Mouse (Mus musculus) G1E (cell line): ENCODE data around the gene Tap2. TPM values are rescaled to one million over a fixed set of nuclear protein-coding genes. Genes with fewer than 3 reads are reported as not detected.

Source experiments
- ATAC-seq: 2 replicates; pipeline ENCODE4 v1.8.0; 2016; ENCODE audit warnings: mild to moderate bottlenecking; ENCODE audit not compliant: insufficient number of reproducible peaks, poor library complexity, low FRiP score, severe bottlenecking; ENCODE audit errors: extremely low read depth
- DNase-seq: peaks from one replicate; pipeline ENCODE4 v3.0.0; 2012; ENCODE audit warnings: low spot score
- H3K27me3 ChIP-seq: 2 replicates; pipeline ENCODE4 v1.6.1; 2012; ENCODE audit warnings: mild to moderate bottlenecking, low read length, inconsistent platforms; ENCODE audit not compliant: insufficient read depth
- H3K36me3 ChIP-seq: replicated peaks from 2 replicates; pipeline ENCODE3; 2012; ENCODE audit warnings: mild to moderate bottlenecking, inconsistent platforms
- H3K4me1 ChIP-seq: 2 replicates; pipeline ENCODE4 v1.6.1; 2012; ENCODE audit warnings: low read depth, low read length, inconsistent platforms, mixed read lengths; ENCODE audit not compliant: insufficient read depth
- H3K4me3 ChIP-seq: 2 replicates; pipeline ENCODE4 v1.5.1; 2012; ENCODE audit warnings: low read depth, mild to moderate bottlenecking, inconsistent platforms, low read length, moderate library complexity, mixed read lengths
- H3K9me3 ChIP-seq: replicated peaks from 2 replicates; pipeline ENCODE4 v1.6.1; 2012; ENCODE audit warnings: inconsistent platforms
- CTCF ChIP-seq: IDR thresholded peaks from 2 replicates; pipeline ENCODE4 v1.5.1; 2012; ENCODE audit warnings: low read depth, low read length, inconsistent platforms, mixed read lengths
- GATA1 ChIP-seq: IDR thresholded peaks from 2 replicates; pipeline ENCODE4 v1.6.1; 2012; ENCODE audit warnings: borderline replicate concordance, low read length, inconsistent platforms, mixed read lengths
- GATA2 ChIP-seq: IDR thresholded peaks from 2 replicates; pipeline ENCODE4 v1.6.1; 2012; ENCODE audit warnings: low read depth, low read length, inconsistent platforms, borderline replicate concordance
- POLR2AphosphoS5 ChIP-seq: IDR thresholded peaks from 2 replicates; pipeline ENCODE4 v1.6.1; 2012; ENCODE audit warnings: low read depth, low read length, inconsistent platforms; ENCODE audit not compliant: insufficient replicate concordance
- TAL1 ChIP-seq: conservative IDR thresholded peaks from 2 replicates; pipeline ENCODE4 v1.6.1; 2012; ENCODE audit warnings: low read depth, low read length, inconsistent platforms, mixed read lengths
- polyA plus RNA-seq: library from polyadenylated mRNA; stranded (reverse); fragments of >175 nt; gene quantifications from 2 replicates; pipeline ENCODE4 v1.2.3, GENCODE M21; 2012
- total RNA-seq, 2 experiments: library from RNA; stranded (forward) in 1 of 2; stranded (reverse) in 1 of 2; fragments of 200-1000 nt in 1 of 2; fragments of >200 nt in 1 of 2; fragmentation: Nextera tagmentation in 1 of 2; gene quantifications; 2 replicates each; pipeline ENCODE4 v1.2.3; 2014 to 2017

Gene Tap2
- total and polyA plus RNA-seq, 3 experiments, result 8.7 to 56.4 (median 13.4) TPM

DNA sequence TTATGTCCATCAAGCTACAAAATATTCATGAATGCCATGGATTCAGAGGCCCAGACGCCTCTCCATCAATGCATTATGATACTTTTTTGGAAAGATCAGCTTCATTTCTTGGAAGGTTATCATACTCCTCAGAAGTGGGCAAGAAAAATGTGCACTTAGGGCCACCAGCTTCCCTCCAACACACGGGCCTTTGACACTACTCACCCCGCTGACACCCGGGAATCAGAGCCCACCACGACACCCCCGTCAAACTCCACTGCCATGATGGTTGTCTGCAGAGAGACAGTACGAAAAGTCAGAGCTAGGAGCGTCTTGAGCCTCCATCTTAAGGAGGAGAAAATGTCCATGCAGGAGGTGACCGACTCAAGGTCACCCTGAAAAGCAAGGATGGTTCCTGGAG lies 17.8 kb upstream of the Tap2 start:
- DNase-seq (no peak), ATAC-seq (no peak)
- Histone ChIP-seq H3K4me3 (no peak overlapping the region), H3K36me3 (peaks cover 6% of the 10 kb centered on the region), H3K27me3 (peaks cover 38% of the 10 kb centered on the region), H3K4me1 (peaks cover 26% of the 10 kb centered on the region), H3K9me3 (no peaks in the 10 kb centered on the region)
- no peak for TF ChIP-seq GATA1
- no peak for TF ChIP-seq TAL1
- TF ChIP-seq GATA2, result no peak
- TF ChIP-seq CTCF, result no peak
- no peak for TF ChIP-seq POLR2AphosphoS5

DNA sequence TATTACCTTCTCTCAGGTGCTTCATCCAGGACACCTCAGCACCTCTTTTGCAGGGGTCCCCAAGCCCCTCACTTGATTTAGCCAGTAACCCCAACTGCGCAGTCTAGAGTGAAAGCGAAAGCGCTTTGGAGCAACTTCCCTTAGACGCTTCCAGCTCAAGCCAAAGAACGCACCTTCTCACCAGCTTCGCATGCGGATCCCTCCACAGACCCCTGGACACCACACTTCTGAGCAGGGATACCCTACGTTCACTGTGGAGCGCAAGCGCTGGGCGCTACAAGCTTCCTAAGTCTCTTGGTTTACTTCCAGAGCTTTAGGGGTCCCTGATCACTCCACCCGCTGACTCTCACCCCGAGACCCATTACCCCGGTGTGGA lies 16.5 kb upstream of the Tap2 start:
- H3K27me3 ChIP-seq, result peaks cover 40% of the 10 kb centered on the region
- H3K36me3 ChIP-seq, result peaks cover 15% of the 10 kb centered on the region
- ATAC-seq, result no peak

DNA sequence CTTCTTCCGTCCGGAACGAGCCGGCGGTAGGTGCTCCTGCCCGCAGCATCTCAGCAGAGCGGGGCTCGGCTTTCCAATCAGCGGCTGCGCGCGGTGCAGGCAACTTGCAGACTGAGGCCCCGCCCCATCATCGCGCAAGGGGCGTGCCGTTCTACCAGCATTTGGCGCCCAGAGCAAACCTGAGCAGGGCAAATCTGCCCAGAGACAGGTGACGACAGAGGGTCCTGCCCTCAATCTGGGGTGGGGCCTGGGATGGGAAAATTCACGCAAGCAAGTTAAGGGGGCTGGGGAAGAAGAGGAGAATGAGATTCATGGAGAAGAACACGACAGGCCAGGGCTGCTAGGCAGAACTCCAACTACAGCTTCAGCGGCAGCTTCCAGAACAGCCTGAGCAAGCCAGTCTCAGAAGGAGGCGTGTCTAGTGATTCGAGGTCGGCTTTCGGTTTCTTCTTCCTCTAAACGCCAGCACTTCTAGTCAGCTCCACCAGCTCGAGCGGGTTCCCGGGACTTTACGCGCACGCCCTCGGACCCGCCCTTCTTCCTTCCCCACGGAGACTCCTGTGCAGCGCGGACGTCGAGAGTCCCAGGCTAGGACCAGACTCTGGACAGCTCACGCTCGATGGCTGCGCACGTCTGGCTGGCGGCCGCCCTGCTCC lies 15.9 kb upstream of the Tap2 start, which contains the start of the genes Tap1 and Psmb9:
TSS of gene Tap1 (plus strand) at position 293 of the 656 bp plus-strand sequence.
TSS of gene Psmb9 (minus strand) at position 504 of the 656 bp plus-strand sequence.
- ATAC-seq, result peak; percentile 90
- peaks cover 15% of the 10 kb centered on the region for H3K36me3 ChIP-seq
- H3K27me3 ChIP-seq, result peaks cover 40% of the 10 kb centered on the region
- DNase-seq, result peak; percentile 88
- H3K4me1 ChIP-seq, result peaks cover 26% of the 10 kb centered on the region
- no peaks in the 10 kb centered on the region for H3K9me3 ChIP-seq
- TF ChIP-seq TAL1, result no peak
- peak within 1 kb of the TSS; percentile 80 for H3K4me3 ChIP-seq

More for the DNA sequence above, 16.5 kb upstream of the Tap2 start:
- H3K4me1 ChIP-seq, result peaks cover 26% of the 10 kb centered on the region
- peak overlapping the region; percentile 80 for H3K4me3 ChIP-seq
- DNase-seq, result no peak
- TF ChIP-seq GATA2 (no peak), CTCF (no peak), GATA1 (no peak), POLR2AphosphoS5 (no peak), TAL1 (no peak)
- H3K9me3 ChIP-seq, result no peaks in the 10 kb centered on the region

GRCm38 (mm10) chr17:34188010-34188409 lies 15.3 kb upstream of the Tap2 start:
- peaks cover 26% of the 10 kb centered on the region for H3K4me1 ChIP-seq
- no peak for DNase-seq
- peak overlapping the region; percentile 80 for H3K4me3 ChIP-seq
- H3K27me3 ChIP-seq, result peaks cover 45% of the 10 kb centered on the region
- H3K9me3 ChIP-seq, result no peaks in the 10 kb centered on the region
- TF ChIP-seq GATA2 (no peak), TAL1 (no peak), GATA1 (no peak), POLR2AphosphoS5 (no peak), CTCF (no peak)
- ATAC-seq, result no peak
- peaks cover 15% of the 10 kb centered on the region for H3K36me3 ChIP-seq

DNA sequence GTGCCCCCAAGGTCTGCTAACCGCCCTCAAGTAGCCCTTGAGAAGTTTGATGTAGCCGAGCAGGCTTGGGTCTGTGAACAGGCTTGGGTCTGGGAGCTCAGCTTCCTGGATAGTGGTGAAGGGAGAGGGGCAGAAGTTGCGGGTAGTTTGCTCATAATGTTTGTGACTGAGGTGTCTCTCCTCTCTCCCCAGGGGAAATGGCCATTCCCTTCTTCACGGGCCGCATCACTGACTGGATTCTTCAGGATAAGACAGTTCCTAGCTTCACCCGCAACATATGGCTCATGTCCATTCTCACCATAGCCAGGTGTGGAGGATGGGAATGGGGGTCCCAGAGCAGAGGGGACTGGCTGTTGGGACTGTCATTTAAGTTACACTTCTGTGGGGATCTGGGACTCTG lies 14.3 kb upstream of the Tap2 start:
- TF ChIP-seq GATA1 (no peak), CTCF (no peak), TAL1 (no peak), GATA2 (no peak), POLR2AphosphoS5 (no peak)
- Histone ChIP-seq H3K4me3 (no peak overlapping the region), H3K27me3 (peaks cover 40% of the 10 kb centered on the region), H3K36me3 (peaks cover 18% of the 10 kb centered on the region), H3K9me3 (no peaks in the 10 kb centered on the region), H3K4me1 (peaks cover 26% of the 10 kb centered on the region)
- DNase-seq, result no peak
- no peak for ATAC-seq

GRCm38 (mm10) chr17:34192852-34193251 lies 10.5 kb upstream of the Tap2 start:
- Histone ChIP-seq H3K27me3 (peaks cover 37% of the 10 kb centered on the region), H3K36me3 (peaks cover 21% of the 10 kb centered on the region), H3K4me1 (peaks cover 13% of the 10 kb centered on the region), H3K4me3 (no peak overlapping the region), H3K9me3 (no peaks in the 10 kb centered on the region)
- ATAC-seq (no peak), DNase-seq (no peak)
- TF ChIP-seq GATA1 (no peak), CTCF (no peak), GATA2 (no peak), TAL1 (no peak), POLR2AphosphoS5 (no peak)

- Histone ChIP-seq H3K36me3 (peaks cover 21% of the 10 kb centered on the region), H3K27me3 (peaks cover 38% of the 10 kb centered on the region), H3K9me3 (no peaks in the 10 kb centered on the region), H3K4me3 (no peak overlapping the region), H3K4me1 (peaks cover 7% of the 10 kb centered on the region)
- no peak for TF ChIP-seq TAL1
- no peak for TF ChIP-seq POLR2AphosphoS5
- no peak for TF ChIP-seq CTCF
- no peak for TF ChIP-seq GATA1
- no peak for TF ChIP-seq GATA2
- ATAC-seq (no peak), DNase-seq (no peak)
Observed at GRCm38 (mm10) chr17:34193468-34193867, 9.9 kb upstream of the Tap2 start.
